Mouse (Mus musculus) forebrain, embryonic 14.5 days (tissue): ENCODE results near the gene Psmb8. TPM values are rescaled to one million over a fixed set of nuclear protein-coding genes. Genes with fewer than 3 reads are reported as not detected.
"Not testable (repeated sequence)": the region's sequence is repeated elsewhere in the genome, so short reads cannot be mapped to it uniquely, and the experiment has no call there.

Experiments
- ATAC-seq: fragments of 200-750 bp; cut with Nextera tagmentation; 2 replicates; pipeline ENCODE4 v1.8.0; 2017; ENCODE audit warnings: mild to moderate bottlenecking, moderate library complexity
- DNase-seq: peaks from one replicate; pipeline ENCODE4 v3.0.0-alpha.2; 2015; ENCODE audit warnings: low spot score
- H3K27ac ChIP-seq: fragments of 300-500 bp; sonication (generic); 2 replicates; pipeline ENCODE4 v1.5.1; 2014; ENCODE audit warnings: low read depth, mild to moderate bottlenecking, control low read depth, low read length, moderate library complexity
- H3K27me3 ChIP-seq: fragments of 300-500 bp; sonication (generic); replicated peaks from 2 replicates; pipeline ENCODE4 v1.6.1; 2014; ENCODE audit warnings: low read length, control low read depth, mixed read lengths; ENCODE audit not compliant: control insufficient read depth, insufficient read depth
- H3K36me3 ChIP-seq: fragments of 300-500 bp; sonication (generic); 2 replicates; pipeline ENCODE4 v1.6.1; 2014; ENCODE audit warnings: low read length, control low read depth; ENCODE audit not compliant: control insufficient read depth, insufficient read depth
- H3K4me1 ChIP-seq: fragments of 300-500 bp; sonication (generic); 2 replicates; pipeline ENCODE4 v1.6.1; 2014; ENCODE audit warnings: antibody characterized with exemption, low read length, control low read depth; ENCODE audit not compliant: control insufficient read depth, insufficient read depth
- H3K4me2 ChIP-seq: fragments of 300-500 bp; sonication (generic); 2 replicates; pipeline ENCODE4 v1.6.1; 2014; ENCODE audit warnings: mild to moderate bottlenecking, control low read depth, low read length
- H3K4me3 ChIP-seq: fragments of 300-500 bp; sonication (generic); 2 replicates; pipeline ENCODE4 v1.5.1; 2014; ENCODE audit warnings: low read depth, low read length, control low read depth
- H3K9ac ChIP-seq: fragments of 300-500 bp; sonication (generic); 2 replicates; pipeline ENCODE4 v1.6.1; 2014; ENCODE audit warnings: mild to moderate bottlenecking, low read length, control low read depth, moderate library complexity
- H3K9me3 ChIP-seq: fragments of 300-500 bp; sonication (generic); replicated peaks from 2 replicates; pipeline ENCODE4 v1.6.1; 2016; ENCODE audit warnings: low read length, control low read depth, mixed read lengths; ENCODE audit not compliant: control insufficient read depth
- WGBS: fragments of 180-500 bp; shearing (Covaris S2); extraction: QIAGEN DNeasy Blood & Tissue Kit; methylation state at CpG from one replicate; pipeline ENCODE4 v1.1.7; 2014; 5-methylcytosine and 5-hydroxymethylcytosine counted together
- polyA plus RNA-seq: library from polyadenylated mRNA; unstranded; fragments of >200 nt; fragmentation: Nextera tagmentation; extraction: Ambion mirVana; gene quantifications from 2 replicates; pipeline ENCODE4 v1.2.1, GENCODE M21; 2014

Psmb8 gene
- polyA plus RNA-seq, 1 experiment from 2014 or later: 2.7 TPM

DNA sequence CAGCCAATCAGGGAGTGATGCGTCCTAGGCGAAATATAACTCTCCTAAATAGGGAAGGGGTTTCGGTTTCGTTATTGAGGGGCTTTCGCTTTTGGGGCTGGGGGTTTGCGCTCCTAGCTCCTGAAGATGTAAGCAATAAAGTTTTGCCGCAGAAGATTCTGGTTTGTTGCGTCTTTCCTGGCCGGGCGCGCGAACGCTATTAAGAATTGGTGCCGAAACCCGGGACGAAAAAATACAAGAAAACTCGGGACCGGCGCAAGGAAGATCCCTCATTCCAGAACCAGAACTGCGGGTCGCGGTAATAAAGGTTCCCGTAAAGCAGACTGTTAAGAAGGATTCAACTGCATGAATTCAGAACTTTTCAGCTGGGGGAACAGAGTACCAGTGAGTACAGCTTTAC lies 28.4 kb downstream of the Psmb8 start:
- H3K4me1 ChIP-seq, ATAC-seq: not testable (repeated sequence)
- WGBS: 97% methylated on average over 13 of the region's 23 CpGs

GRCm38 (mm10) chr17:34230971-34231370 lies 33.5 kb downstream of the Psmb8 start:
- H3K27ac ChIP-seq, H3K4me3 ChIP-seq, H3K4me2 ChIP-seq, H3K4me1 ChIP-seq, H3K9me3 ChIP-seq, H3K27me3 ChIP-seq, H3K36me3 ChIP-seq, H3K9ac ChIP-seq, DNase-seq, ATAC-seq: not testable (repeated sequence)
- WGBS: 90% methylated on average over 6 of the region's 9 CpGs

More for the DNA sequence above, 28.4 kb downstream of the Psmb8 start:
- not testable (repeated sequence) for H3K27me3 ChIP-seq, H3K4me3 ChIP-seq, H3K9me3 ChIP-seq, H3K27ac ChIP-seq, H3K4me2 ChIP-seq, H3K36me3 ChIP-seq, DNase-seq, H3K9ac ChIP-seq

DNA sequence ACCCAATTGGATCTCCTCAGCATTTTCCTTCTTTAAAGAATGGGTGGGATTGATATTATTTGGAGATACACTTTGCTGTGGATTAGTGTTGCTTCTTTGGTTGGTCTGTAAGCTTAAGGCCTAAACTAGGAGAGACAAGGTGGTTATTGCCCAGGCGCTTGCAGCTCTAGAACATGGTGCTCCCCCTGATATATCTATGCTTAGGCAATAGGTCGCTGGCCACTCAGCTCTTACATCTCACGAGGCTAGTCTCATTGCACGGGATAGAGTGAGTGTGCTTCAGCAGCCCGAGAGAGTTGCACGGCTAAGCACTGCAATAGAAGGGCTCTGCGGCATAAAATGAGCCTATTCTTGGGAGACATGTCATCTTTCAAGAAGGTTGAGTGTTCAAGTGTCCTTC lies 34.5 kb downstream of the Psmb8 start:
- not testable (repeated sequence) for H3K4me1 ChIP-seq, H3K4me2 ChIP-seq, DNase-seq, H3K27ac ChIP-seq, H3K9me3 ChIP-seq, H3K27me3 ChIP-seq, H3K36me3 ChIP-seq, ATAC-seq, H3K4me3 ChIP-seq, H3K9ac ChIP-seq
- 87% methylated on average over 4 of the region's 7 CpGs for WGBS

GRCm38 (mm10) chr17:34234926-34235325 lies 37.4 kb downstream of the Psmb8 start:
- Histone ChIP-seq H3K4me3 (no peak overlapping the region), H3K4me1 (no peaks in the 10 kb centered on the region), H3K9me3 (no peaks in the 10 kb centered on the region), H3K9ac (no peak overlapping the region), H3K36me3 (no peaks in the 10 kb centered on the region), H3K27ac (no peak overlapping the region), H3K27me3 (no peaks in the 10 kb centered on the region), H3K4me2 (no peak overlapping the region)
- 0 out of 2 replicates have a peak, but pooled peaks have one; percentile 54 for ATAC-seq
- DNase-seq: peak; percentile 58
- WGBS: 46% methylated on average over 9 of the region's 9 CpGs

- WGBS: 87% methylated on average over 5 of the region's 5 CpGs
- no peak for ATAC-seq
- no peak overlapping the region for H3K9ac ChIP-seq
Measured at GRCm38 (mm10) chr17:34236691-34237090, 39.2 kb downstream of the Psmb8 start.

GRCm38 (mm10) chr17:34237741-34238140 lies 40.2 kb downstream of the Psmb8 start:
- ATAC-seq: no peak
- H3K4me3 ChIP-seq: no peak overlapping the region
- no peak overlapping the region for H3K4me2 ChIP-seq
- H3K9ac ChIP-seq: no peak overlapping the region
- no peak overlapping the region for H3K27ac ChIP-seq
- no peaks in the 10 kb centered on the region for H3K9me3 ChIP-seq
- H3K4me1 ChIP-seq: no peaks in the 10 kb centered on the region
- H3K36me3 ChIP-seq: no peaks in the 10 kb centered on the region
- WGBS: 83% methylated on average over 3 of the region's 3 CpGs
- DNase-seq: no peak
- no peaks in the 10 kb centered on the region for H3K27me3 ChIP-seq

More at GRCm38 (mm10) chr17:34236691-34237090, 39.2 kb downstream of the Psmb8 start:
- no peak overlapping the region for H3K4me2 ChIP-seq
- H3K4me1 ChIP-seq: no peaks in the 10 kb centered on the region
- H3K4me3 ChIP-seq: no peak overlapping the region
- H3K36me3 ChIP-seq: no peaks in the 10 kb centered on the region
- H3K27me3 ChIP-seq: no peaks in the 10 kb centered on the region
- DNase-seq: no peak
- no peaks in the 10 kb centered on the region for H3K9me3 ChIP-seq
- no peak overlapping the region for H3K27ac ChIP-seq

DNA sequence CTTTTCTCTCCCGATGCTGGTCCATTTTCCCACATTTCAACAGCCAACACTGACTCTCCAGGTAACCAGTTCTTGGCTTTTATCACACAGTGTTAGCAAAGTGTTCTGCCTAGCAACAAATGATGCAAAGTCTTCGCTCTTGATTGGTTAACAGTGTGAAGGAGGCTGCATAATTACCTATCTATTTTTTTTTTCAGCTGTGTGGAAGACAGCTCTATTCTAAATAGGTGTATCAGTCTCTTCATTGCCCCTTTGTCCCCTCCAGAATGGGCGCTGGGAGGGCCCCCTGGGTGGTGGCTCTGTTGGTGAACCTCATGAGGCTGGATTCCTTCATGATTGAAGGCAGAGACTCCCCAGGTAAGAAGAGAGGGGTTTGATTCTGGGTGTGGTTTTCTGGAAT lies 41.2 kb downstream of the Psmb8 start, which contains the start of gene H2-Ob:
TSS of gene H2-Ob (plus strand) at position 198 of the 400 bp plus-strand sequence.
- Histone ChIP-seq H3K4me3 (no peak within 1 kb of the TSS), H3K4me1 (no peaks in the 10 kb centered on the region), H3K9ac (no peak within 1 kb of the TSS), H3K27me3 (no peaks in the 10 kb centered on the region), H3K27ac (no peak within 1 kb of the TSS), H3K9me3 (no peaks in the 10 kb centered on the region), H3K36me3 (no peaks in the 10 kb centered on the region), H3K4me2 (no peak within 1 kb of the TSS)
- WGBS: 65% methylated on average over 3 of the region's 3 CpGs
- ATAC-seq (no peak), DNase-seq (peak; percentile 67)

- no peak overlapping the region for H3K4me2 ChIP-seq
- H3K27ac ChIP-seq: no peak overlapping the region
- ATAC-seq (no peak), DNase-seq (no peak)
- no peak overlapping the region for H3K9ac ChIP-seq
- no peaks in the 10 kb centered on the region for H3K36me3 ChIP-seq
- H3K4me1 ChIP-seq: no peaks in the 10 kb centered on the region
- no peak overlapping the region for H3K4me3 ChIP-seq
- H3K27me3 ChIP-seq: no peaks in the 10 kb centered on the region
- WGBS: 76% methylated on average over 10 of the region's 10 CpGs
- no peaks in the 10 kb centered on the region for H3K9me3 ChIP-seq
Measured at GRCm38 (mm10) chr17:34239601-34240041, 42.1 kb downstream of the Psmb8 start.

GRCm38 (mm10) chr17:34240366-34240765 lies 42.8 kb downstream of the Psmb8 start:
- ATAC-seq: no peak
- H3K4me3 ChIP-seq: no peak overlapping the region
- 74% methylated on average over 3 of the region's 3 CpGs for WGBS

More at GRCm38 (mm10) chr17:34240366-34240765, 42.8 kb downstream of the Psmb8 start:
- no peak for DNase-seq
- H3K4me1 ChIP-seq: no peaks in the 10 kb centered on the region
- no peak overlapping the region for H3K27ac ChIP-seq
- H3K27me3 ChIP-seq: no peaks in the 10 kb centered on the region
- no peak overlapping the region for H3K4me2 ChIP-seq
- H3K9ac ChIP-seq: no peak overlapping the region
- H3K9me3 ChIP-seq: no peaks in the 10 kb centered on the region
- H3K36me3 ChIP-seq: no peaks in the 10 kb centered on the region
